Mouse (Mus musculus): ENCODE data around the gene Adra2b.

Adra2b gene

DNA sequence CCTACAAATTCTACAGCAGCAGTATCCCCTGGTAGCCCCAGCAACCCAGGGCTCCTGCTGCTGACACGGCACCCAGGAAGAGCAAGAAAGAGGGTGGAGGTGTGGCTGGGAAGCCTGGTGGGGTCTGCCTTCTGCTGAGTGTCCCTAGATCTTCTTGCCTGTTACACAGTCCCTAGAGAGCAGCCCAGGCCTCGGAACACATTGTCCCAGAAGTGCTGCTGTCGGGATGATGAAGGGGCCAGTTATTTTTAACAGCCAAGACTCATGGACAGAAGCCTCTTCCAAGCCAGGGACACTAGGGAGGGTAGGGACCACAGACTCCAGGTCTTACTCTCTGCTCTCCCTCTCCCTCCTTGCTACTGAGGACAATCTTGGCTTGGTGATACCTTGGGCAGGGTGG lies 16.2 kb downstream of the Adra2b start:
- no peak for DNase-seq (ENCODE audit: low spot score in 2 of 2)

DNA sequence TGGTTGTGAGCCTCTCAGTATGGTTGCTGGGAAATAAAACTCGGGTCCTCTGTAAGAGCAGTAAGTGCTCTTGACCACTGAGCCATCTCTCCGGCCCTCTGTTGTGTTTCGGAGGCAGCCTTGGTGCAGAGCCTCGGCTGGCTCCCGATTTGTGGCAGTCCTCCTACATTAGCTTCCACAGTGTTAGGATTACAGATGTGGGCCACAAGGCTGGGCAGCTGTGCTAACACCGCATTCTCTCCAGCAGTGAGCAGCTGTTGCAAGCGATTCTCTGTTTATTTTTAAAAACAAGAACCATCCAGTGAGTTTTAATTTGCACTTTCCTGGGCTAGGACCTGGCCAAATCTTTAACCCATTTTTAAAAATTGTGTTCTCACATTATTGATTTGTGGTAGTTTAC lies 20.9 kb downstream of the Adra2b start:
- no peak for DNase-seq (ENCODE audit: low spot score in 2 of 2)

DNA sequence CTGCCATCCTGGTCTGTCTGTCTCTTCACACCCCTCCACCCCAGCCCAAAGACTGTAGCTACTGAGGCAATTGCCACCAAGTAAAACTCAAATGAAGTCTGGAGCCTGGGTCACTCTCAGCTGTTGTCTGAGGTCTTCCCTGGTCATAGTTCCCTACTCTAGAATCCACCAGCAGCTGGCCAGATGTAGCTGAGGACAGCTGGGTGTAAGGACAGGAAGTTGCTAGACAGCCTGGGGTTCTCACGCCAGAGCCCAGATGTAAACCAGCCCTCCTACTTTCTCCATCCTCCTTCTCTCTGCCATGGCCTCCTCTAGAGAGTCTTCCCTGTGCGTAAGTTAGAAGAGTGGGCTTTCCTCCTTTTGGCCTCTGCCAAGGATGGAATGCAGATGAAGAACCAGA lies 24.5 kb downstream of the Adra2b start:
- no peak for DNase-seq (ENCODE audit: low spot score in 2 of 2)

DNA sequence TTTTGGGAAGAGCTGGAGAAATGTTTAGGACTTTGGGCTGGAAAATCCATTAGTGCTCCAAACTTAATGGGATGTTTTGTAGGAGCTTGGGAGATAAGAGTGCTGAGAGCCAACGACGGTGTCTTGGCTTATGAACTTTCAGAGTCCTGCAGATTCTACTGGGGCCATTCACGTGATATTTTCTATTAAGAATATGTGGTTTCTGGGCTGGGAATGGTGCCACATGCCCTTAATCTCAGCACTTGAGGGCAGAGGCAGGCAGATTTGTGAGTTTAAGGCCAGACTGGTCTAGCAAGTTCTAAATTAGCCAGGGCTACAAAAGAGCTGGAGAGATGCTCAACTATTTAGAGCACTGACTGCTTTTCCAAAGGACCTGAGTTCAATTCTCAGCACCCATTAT lies 27.3 kb downstream of the Adra2b start:
- DNase-seq (ENCODE audit: low spot score in 2 of 2), result no peak

DNA sequence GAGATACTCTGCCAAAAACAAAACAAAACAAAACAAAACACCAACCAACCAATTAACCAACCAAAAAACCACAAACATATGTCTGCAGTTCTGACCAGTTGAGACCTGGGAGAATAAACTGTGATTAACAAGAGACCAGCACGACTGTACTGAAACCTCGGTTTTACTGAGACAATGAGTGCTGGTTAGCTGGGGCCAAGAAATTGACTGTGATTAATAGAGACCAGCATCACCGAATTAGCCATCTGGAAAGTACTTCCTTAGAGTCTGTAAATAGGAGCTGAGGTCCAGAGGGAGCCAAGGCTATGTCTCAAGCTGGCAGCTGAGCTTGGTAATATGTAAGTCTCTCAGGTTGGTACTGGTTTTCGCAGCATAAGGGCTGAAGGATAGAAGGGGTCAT lies 27.8 kb downstream of the Adra2b start:
- no peak for DNase-seq (ENCODE audit: low spot score in 2 of 2)

DNA sequence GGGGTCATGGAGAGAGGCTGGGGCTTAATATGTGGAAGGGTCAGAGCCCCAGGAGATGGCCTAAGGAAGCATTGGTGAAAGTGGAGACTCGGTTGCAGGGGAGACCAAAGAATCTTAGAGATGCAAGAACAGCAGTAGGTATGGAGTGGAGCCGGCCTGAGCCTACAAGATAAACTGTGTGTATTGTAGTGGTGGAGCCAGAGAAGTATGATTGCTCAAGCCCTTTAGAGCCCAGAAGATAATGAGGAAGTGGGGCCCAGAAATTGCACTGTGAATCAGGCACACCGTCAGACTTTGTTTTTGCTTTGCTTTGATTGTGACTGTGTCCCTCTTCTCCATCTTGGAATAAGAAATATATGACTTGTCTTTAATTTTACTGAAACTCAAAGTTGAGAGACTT lies 28.3 kb downstream of the Adra2b start:
- DNase-seq (ENCODE audit: low spot score in 2 of 2), result no peak

DNA sequence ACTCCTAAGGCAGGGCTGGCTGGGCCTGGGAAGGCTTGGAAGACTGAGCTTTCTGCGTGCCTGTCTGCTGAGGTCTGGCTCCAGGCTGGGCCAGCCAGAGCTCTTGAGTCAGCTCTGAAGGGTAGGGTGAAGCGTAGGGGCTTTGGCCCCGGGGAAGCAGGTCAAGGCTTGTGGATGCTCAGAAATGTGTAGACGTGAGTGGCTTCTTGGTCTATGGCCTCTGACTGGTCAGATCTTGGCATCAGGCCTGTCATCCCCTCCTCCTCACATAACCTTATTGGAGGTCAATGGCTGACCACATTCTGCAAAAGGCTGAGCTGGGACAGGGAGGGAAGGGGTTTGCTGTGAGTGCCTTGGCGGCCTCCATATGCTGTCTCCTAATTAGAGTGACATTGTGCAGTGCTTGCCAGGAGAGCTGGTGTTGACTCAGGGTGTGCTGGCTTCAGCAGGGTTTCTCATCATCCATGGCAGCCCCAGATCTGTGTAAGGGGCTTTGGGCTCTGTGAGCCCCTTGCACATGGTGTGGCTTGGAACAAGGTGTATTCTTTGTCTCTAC lies 31.7 kb downstream of the Adra2b start:
- no peak for DNase-seq (ENCODE audit: low spot score in 2 of 2)

DNA sequence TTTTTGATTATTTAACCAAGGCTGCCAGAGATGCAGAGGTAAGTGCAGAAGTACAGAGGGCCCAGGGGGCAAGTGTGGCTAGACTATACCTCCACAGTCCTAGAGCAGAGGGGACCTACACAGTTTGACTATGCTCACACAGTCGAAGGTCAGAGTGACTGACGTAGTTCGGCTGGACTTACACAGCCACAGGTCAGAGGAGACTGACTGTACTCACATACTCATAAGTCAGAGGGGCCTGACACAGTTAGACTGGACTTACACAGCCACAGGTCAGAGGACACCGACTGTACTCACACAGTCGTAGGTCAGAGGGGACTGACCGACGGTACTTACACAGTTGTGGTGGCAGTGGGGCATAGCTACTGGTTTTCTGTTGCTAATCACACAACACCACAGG lies 35.7 kb downstream of the Adra2b start:
- DNase-seq (ENCODE audit: low spot score in 2 of 2), result no peak

DNA sequence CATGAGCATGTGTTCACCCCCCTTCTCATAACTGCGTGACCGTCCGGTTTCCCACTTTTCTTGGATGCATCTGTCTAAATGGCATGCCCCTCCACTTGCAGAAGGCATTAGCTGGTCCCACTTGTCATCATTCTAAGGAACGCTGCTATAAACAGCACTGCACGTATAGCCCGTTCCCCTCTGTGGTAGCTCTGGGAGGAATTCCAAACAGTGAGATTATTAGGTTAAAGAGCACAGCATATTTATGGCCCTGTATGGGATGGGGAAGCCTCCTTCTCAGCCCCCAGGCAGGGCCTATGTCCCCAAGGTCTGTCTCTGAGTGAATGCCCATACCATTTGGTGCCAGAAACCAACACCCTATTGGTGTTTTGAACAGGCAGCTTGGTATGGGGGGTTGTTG lies 48.1 kb downstream of the Adra2b start:
- no peak for DNase-seq (ENCODE audit: low spot score in 2 of 2)

DNA sequence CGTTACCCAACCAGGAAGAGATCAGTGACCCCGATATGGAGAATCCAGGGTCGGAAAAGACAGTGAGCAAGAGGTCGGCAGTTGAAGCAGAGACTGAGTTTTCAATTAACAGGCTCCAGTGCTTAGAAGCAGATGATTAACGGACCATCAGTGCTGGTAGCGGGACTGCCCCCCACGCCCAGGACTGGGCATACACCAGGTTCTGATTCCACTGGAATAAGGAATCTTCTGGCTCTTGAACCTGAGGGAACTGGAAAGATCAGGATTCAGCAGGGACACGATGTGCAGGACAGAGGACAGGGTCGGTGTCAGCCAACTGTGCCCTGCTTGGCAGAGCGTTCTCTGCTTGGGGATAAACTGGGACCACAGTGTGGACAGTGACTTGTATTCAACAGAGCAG lies 52.8 kb downstream of the Adra2b start:
- DNase-seq (ENCODE audit: low spot score in 2 of 2), result no peak

DNA sequence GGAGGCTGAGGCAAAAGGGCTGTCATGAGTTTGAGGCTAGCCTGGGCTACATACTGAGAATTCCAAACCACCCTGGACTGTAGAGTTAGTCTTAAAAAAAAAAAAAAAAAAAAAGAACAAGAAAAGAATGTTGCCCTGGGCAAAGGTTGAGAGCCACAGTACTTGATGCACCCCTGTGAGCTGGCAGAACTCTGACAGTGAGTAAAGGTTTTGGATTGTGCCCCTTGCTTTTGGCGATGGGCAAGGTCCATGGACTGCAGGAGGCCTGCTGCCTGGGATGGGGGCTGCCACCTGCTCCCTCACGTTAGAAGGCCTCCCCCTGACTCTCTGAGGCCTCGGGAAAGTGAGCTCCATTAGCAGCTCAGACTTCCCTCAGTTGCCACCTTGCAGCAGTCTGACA lies 53.7 kb downstream of the Adra2b start:
- DNase-seq (ENCODE audit: low spot score in 2 of 2), result no peak
